Mouse (Mus musculus) liver (tissue): ENCODE data around the gene Best1.

Source experiments
- DNase-seq: peaks from one replicate; pipeline ENCODE4 v3.0.0-alpha.2; 2020; ENCODE audit warnings: mixed read lengths

The Best1 gene

GRCm38 (mm10) chr19:9957965-9958364 lies 43.5 kb downstream of the Best1 start:
- no peak for DNase-seq

GRCm38 (mm10) chr19:9956624-9957388 lies 44.6 kb downstream of the Best1 start:
- DNase-seq = peak; percentile 23

- DNase-seq = no peak
Measured at GRCm38 (mm10) chr19:9955438-9955837, 46.0 kb downstream of the Best1 start.

DNA sequence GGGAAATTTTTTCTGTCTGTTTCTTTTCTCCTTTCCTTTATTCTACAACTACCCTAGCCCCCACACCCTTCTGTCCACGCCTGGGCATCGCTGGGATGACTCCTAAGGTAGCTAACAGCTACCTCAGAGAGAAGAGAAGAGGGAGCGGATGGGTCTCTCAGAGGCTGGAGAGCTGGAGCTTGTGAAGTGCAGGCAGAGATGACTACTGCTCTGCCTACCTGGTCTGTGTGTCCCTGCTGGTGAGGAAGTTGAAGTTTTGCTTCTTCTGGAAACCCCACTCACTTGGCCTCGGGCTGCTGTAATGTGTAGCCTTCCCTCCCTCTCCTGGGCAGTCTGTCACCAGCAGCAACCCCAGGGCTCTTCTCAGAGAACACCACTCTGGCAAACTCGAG lies 46.6 kb downstream of the Best1 start:
- peak; percentile 28 for DNase-seq

- DNase-seq = peak; percentile 64
Measured at GRCm38 (mm10) chr19:9954055-9954810, 47.2 kb downstream of the Best1 start.

- DNase-seq = no peak
Measured at GRCm38 (mm10) chr19:9952912-9953311, 48.5 kb downstream of the Best1 start.

- DNase-seq = no peak
Measured at GRCm38 (mm10) chr19:9952390-9952789, 49.0 kb downstream of the Best1 start.

- no peak for DNase-seq
Measured at GRCm38 (mm10) chr19:9946986-9947385, 54.4 kb downstream of the Best1 start.

DNA sequence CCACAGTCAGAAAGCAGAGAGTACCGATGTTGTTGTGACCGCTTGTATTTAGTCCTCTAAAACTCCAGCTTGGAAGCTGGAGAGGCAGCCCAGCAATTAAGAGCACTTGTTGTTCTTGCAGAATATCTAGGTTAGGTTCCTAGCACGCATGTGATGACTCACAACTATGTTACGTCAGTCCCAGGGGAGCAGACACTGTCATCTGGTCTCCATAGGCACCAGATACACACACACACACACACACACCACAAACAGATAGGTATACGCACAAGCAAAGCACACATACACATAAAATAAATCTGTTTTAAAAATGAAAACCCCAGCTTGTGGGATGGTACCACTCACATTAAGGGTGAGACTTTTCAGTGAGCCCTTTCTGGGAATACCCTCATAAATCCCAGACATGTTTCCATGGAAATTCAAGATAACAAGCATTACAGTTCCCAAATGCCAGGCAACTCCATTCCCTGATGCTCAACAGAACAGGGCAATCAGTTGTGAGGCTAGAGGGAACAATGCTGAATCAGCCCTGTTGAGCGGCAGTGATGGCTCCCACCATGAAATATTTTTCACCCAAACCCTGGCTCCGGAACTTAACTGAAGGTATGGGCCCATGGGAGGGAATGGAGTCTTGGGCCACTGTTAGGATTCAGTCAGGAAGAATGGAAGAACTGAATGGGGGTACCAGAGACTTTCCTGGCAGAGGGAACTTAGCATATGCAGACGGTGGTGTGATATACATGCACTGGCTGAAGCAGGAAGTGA lies 55.5 kb downstream of the Best1 start:
- no peak for DNase-seq

- no peak for DNase-seq
Measured at GRCm38 (mm10) chr19:9942539-9943533, 58.6 kb downstream of the Best1 start.

- no peak for DNase-seq
Measured at GRCm38 (mm10) chr19:9941809-9942208, 59.6 kb downstream of the Best1 start.

DNA sequence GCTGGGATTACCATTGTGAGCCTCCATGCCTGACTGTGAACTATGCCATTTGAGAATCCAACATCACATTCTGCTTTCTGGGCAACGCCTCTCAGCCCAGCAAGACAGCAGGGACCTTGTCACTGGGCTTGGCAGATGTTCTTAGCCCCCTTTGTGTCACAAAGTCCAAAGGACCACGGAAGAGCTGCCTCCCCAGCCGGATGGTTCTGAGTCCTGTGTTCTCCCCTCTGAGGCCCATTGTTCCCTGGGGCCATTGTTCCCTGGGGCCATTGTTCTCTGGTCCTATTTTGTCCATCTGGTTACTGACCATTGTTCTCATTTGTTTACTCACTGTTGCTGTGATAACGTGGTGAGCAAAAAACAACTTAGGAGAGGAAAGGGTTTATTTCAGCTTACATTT lies 60.5 kb downstream of the Best1 start:
- DNase-seq = no peak

GRCm38 (mm10) chr19:9939841-9940240 lies 61.6 kb downstream of the Best1 start:
- no peak for DNase-seq

DNA sequence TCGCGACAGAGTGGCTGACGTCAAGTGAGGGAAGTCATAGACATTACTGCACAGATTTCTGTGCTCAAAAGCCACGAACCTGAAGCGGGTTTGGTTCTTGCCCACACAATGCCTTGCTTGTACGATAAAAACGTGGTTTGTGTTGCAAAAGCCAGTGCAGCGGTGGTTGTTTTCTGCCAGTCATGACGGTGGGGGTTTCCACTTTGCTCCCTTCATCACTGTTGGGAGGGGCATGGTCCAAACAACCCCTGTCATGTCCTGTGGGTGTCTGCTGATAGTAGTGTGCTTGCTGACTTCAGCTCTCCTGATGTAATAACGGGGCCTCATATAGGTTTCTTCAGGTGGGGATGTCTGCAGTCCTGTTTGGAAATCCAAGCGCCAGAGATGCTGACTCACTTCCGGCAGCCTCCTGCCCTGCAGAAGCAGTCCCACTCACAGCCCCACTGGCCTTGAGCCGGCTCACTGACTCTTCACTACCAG lies 62.6 kb downstream of the Best1 start:
- peak; percentile 82 for DNase-seq

- DNase-seq = no peak
Measured at GRCm38 (mm10) chr19:9938156-9938823, 63.1 kb downstream of the Best1 start.

DNA sequence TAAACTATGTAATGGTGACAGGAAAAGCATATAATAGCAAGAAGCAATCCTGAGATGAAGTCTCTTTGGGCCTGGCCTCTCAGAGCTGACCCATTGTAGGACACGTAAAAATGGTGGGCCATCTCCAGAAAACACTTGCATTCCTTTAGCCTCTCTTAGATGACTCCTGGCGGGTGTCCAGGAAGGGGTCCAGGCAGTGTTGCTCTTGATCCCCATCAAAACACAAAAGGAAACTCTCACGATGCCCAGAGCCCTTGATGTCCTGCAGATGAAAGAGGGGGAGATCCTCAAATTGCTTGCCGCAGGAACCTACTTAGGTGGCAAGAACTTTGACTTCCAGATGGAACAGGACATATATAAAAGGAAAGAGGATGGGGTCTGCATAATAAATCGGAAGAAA lies 64.0 kb downstream of the Best1 start:
- no peak for DNase-seq

- no peak for DNase-seq
Measured at GRCm38 (mm10) chr19:9936579-9936978, 64.9 kb downstream of the Best1 start.
